Mouse (Mus musculus): ENCODE measurements at regions not wholly inside any gene's neighbourhood (a gene's known extent, or its start where the extent isn't known, plus 50 kb on each side); places are given as distances from the start of the nearest gene placed in this dataset.
A peak's percentile ranks its signal among the peaks of the same experiment; 100 is the strongest.
"Not testable (repeated sequence)": the region's sequence is repeated elsewhere in the genome, so short reads cannot be mapped to it uniquely, and the experiment has no call there.

DNA sequence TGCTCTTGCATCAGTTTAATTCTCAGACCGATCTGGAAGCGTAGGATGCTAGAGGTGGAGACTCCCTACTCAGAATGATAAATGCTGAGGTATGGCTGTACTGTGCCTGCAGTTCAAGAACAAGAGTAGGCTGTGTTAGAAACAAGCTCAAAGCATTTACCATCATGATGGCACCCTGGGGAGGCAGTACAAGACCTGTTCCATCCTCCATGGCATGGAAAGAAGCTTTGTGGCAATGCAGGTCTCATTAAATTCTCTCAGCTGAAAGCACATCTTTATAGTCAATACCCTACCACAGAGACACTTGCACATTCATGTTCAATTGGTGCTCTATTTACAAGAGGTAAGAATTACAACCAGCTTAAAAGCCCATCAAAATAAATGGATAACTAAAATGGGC, 209.5 kb downstream of the Tbl1xr1 start:
- no peak for DNase-seq

DNA sequence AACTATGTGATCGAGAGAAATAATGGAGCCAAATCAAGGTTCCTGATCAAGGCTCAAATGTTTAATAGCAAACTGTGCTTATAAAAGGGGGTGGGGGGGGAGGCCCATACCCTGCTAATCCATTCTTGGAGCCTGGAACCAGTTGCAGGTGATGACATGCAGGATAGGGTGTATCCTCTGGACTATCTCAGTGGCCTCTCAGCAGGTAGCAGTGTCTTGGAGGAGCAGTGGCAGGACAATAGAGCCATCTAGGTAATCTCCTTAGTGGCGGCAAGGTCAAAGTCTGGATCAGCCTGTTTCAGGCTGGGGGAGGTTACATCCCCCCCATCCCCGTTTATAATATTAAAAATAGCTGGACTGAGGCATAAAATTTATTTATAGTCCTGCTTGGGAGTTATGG, 217.0 kb downstream of the Tbl1xr1 start:
- DNase-seq = no peak

DNA sequence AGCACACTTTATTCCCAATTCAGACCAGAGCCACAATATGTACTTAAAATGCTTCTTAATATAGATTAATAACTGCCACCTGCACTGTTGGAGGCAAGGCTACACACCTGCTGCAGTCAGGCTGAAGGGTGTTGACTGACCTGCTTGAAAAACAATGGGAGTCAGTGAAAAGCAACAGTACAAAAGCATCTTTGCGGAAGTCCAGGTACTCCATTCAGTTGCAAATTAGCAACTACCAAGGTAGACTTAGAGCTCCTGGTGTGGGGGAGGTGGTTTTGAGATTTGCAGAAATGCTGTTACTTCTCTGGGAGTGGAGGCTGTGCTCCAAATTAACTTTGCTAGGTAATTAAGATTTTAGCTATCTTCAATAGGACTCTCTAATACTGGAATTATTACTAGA, 217.6 kb downstream of the Tbl1xr1 start:
- not testable (repeated sequence) for DNase-seq

DNA sequence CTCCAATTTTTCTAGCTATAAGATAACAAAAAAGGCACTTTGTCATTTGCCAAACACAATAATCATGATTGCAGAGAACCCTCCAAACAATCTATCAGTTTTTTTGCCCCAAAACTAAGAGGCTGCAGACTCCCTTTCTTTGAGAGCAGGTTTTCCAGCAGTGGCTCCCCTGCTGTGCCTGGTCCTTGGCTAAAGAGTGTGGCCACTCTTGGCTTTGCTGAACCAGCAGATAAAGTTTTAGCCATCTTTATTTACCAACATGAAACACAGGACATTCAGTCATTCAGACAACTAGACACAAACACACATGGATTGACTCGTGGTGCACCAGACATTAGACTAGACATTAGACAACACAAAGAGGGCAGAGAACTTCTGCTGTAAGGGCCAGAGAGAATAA, 220.5 kb downstream of the Tbl1xr1 start:
- not testable (repeated sequence) for DNase-seq

DNA sequence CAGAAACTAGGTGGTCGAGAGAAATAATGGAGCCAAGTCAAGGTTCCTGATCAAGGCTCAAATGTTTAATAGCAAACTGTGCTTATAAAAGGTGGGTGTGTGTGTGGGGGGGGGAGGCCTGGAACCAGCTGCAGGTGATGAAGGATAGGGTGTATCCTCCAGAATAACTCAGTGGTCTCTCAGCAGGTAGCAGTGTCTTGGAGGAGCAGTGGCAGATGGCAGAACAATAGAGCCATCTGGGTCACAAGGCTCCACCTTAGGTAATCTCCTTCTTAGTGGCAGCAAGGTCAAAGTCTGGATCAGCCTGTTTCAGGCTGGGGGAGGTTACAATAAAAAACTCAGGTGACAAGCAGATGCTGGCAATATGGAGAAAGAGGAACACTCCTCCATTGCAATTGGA, 221.4 kb downstream of the Tbl1xr1 start:
- DNase-seq = not testable (repeated sequence)

DNA sequence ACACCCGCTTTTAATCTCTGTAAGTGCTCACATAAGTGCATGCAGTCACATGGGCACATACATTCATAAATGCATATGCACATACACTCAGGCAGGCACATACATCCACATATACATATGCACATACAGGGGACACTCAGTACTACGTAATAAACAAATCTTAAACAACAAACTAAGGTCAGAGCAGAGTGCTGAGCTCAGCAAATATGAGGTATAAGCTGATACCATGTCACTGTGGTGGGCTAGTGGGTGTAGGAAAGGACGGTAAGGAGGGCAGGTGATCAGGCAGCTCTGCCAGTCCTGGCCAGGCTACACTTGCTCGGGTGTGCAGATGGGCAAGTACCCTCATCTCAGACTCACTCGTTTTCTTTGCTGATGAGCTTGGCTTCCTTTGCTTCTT, 224.1 kb downstream of the Tbl1xr1 start:
- no peak for DNase-seq

DNA sequence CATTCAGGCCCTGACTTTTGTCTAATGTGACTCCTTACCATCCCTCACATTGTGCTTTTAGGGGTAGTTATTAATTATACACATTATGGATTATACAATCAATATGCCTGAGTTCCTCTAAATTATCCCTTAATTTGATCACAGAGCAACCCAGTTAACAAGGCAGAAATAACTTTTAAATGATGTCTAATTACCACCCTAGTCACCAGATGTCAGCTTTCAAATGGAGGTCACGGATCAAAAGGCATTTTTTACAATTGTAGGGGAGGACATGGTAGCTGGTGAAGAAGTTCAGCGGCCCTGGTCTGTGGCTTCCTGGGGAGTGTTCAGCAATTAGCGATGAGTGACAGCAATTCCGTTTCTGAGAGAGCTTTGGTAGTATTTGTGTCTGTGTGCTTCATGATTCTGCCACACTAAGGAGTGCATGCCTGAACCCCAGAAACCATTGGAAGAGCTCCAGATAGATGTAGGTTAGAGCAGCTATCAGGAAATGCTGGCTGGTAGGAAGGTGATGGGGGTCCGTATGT, 225.6 kb downstream of the Tbl1xr1 start:
- DNase-seq = no peak

DNA sequence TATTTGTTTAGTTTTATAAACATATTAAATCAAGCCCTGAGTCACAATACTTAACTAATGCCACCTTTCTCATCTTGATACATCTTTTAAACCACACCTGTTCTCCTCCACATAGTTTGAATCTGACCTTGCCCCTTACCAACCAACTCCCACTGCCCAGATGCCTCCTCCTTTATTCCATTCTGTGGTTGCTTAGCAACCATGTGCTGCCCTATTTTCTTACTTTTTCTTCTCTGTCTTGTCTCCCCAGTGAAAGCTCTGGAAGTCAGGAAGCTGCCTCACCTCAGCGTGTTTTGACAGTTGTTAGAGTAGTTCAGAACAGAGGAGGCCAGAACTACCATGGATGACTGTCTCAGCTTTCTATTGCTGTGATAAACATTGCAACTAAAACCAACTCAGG, 227.7 kb downstream of the Tbl1xr1 start:
- DNase-seq = no peak

DNA sequence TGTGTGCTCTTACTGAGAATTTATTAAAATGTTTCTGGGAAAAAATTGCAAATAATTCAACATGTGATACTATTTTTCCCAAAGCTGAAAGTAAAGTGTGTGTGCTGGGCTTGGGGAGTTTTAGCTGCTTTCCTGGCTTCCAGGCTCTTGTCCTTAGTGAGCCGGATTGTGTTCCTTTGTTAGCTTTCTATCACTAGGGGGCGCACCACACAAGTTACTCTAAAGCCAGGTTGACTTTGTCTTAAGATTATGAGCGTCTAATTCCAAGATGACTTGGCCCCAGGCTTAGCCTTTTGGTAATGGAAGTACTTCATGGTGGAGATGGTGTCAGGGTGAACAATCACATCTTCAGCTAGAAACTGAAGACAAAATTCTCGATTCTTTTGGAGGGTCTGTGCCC, 230.2 kb downstream of the Tbl1xr1 start:
- DNase-seq = no peak

DNA sequence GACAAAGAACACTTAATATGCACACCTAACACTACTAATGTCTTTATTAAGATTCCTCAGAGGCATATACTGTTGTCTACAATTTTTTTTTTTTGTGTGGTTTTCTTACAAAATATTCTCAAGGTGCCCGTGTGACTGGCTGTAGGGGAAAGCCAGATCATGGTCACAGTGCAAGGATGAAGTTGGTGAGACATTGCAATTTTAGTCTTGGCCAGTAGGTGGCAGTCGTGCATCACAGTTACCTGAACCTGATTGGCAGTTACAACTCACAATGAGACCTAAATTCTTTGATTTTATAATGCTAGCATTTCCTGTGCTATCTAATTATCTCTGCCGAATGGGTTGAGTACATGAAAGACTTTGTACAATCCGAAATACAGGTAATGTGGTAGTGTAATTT, 232.5 kb downstream of the Tbl1xr1 start:
- peak; percentile 79 for DNase-seq

DNA sequence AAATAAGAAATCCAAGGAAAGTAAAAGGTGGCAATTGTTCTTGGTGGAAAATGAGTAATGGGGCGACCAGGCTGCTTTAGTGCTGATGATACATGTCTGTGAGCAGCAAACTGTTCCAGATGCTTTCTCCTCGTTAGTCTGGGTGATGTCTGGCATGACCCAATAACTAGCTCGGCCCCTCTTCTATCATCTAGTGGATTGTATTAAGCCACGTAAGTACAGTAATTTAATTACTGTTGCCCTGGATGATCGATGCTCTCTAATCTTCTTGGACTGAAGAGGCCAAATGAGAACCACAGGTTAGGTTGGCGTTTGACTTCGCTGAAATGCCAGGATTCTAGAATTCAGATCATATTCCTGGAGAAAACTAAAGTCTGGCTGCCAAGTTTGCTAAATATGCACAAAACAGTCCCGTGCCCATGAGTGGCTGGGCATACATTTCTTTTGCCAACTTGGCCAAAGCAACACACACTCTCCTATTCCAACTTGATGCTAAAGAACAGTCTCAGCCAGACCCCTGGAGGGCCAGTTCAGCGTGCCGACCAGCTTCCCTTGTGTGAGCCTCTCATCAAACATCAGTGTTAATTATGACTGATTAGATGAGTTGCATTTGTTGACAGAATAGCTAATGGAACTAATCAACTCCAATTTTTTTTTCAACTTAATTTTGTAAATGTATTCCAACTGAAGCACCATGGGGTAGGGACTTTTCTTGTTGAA, 240.2 kb downstream of the Tbl1xr1 start:
- DNase-seq = no peak

DNA sequence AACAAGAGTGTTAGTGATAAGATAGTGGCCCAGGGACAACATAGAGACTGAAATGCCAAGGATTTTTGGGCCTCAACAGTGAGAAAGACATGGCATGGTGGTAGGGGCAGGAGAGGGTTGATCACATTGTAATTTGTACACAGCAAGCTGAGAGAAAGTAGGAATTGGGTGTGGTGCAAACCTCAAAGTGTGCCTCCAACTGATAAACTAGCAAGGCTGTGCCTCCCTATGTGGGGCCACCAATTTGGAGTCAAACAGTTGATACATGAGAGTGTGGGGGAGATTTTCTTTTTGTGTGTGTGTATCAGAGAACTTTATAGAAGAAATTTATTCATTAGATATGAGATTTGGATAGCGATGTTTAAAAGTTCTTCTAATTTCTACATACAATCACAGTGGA, 244.0 kb downstream of the Tbl1xr1 start:
- not testable (repeated sequence) for DNase-seq

DNA sequence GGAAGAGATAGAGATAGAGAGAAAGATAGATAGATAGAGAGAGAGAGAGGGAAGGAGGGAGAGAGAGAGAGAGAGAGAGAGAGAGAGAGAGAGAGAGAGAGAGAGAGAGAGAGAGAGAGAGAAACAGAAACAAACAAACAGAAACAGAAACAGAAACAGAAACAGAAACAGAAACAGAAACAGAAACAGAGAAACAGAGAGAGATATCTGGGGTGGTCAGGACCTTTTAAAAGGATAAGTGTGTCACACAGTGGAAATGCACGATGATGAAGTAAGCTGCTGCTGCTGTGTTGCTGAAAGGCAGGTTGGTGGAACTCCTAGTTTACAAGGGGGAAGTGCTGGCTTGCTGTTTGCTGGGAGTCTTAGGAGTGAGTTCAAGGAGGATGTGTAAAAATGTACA, 254.8 kb downstream of the Tbl1xr1 start:
- no peak for DNase-seq
